Mouse (Mus musculus): ENCODE data around the gene Ttc28. TPM values are rescaled to one million over a fixed set of nuclear protein-coding genes. Genes with fewer than 3 reads are reported as not detected.

Gene Ttc28
- polyA plus RNA-seq, 1 experiment: 4.8 TPM

DNA sequence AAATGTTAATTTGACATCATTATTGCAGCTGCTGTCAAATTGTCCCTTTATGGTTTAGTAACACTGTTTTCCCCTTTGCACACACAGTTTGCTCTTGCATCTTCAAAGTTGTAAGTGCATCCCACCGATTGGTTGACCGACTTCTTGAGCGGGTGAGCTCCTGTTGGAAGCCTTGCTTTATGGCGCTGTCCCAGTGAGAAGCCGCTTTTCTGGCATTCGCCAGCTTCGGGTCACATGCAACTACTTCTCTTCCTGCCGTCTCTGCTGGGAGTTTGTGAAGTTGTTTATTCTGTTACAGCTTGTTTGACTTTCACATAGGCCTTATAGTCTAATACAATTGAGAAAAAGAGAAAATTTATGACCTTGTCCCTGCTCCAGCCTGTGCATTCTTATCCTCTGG lies 250.5 kb downstream of the Ttc28 start:
- no peak overlapping the region for H3K27ac ChIP-seq (ENCODE audit: control insufficient read depth, insufficient read depth, low read length)
- no peak overlapping the region for H3K4me3 ChIP-seq (ENCODE audit: control insufficient read depth, insufficient read depth, low read length)
- no peak for TF ChIP-seq POLR2A (IDR thresholded peaks at IDR 0.05; ENCODE audit: control insufficient read depth, extremely low read depth, insufficient read depth, low read length, poor library complexity)
- no peak for TF ChIP-seq CTCF (IDR thresholded peaks at IDR 0.05; ENCODE audit: borderline replicate concordance, control insufficient read depth, extremely low read depth, insufficient read depth, low read length, poor library complexity)
- H3K4me1 ChIP-seq (replicated peaks; ENCODE audit: control insufficient read depth, insufficient read depth, low read length): 0 out of 2 replicates have a peak, but pooled peaks cover 2% of the 10 kb centered on the region
- DNase-seq: no peak
- WGBS: 96% methylated on average over 8 of the region's 8 CpGs
- no peaks in the 10 kb centered on the region for H3K27me3 ChIP-seq (ENCODE audit: control insufficient read depth, insufficient read depth, low read length)
- no peaks in the 10 kb centered on the region for H3K36me3 ChIP-seq (ENCODE audit: control insufficient read depth, insufficient read depth, low read length)

DNA sequence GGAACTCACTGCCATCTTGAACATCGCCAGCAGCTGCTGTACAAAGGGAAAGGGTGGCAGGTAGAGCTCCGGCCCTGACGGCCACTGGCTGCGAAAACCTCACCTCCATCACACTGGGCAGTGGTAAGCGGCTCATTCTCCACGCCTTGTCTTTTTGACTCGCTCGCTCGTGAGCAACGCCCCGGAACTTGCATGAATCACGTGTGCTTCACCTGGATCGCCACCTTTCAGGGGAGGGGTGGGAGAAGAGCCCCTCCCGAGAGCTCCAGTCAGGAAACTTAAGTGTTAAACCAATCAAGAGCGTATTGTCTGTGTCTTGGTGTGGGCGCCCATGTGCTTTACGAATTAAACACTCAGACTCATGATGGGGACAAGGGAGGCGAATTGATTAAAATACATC lies 252.0 kb downstream of the Ttc28 start:
- no peaks in the 10 kb centered on the region for H3K36me3 ChIP-seq (ENCODE audit: control insufficient read depth, insufficient read depth, low read length)
- no peaks in the 10 kb centered on the region for H3K27me3 ChIP-seq (ENCODE audit: control insufficient read depth, insufficient read depth, low read length)
- WGBS: 97% methylated on average over 18 of the region's 18 CpGs
- no peak for TF ChIP-seq POLR2A (IDR thresholded peaks at IDR 0.05; ENCODE audit: control insufficient read depth, extremely low read depth, insufficient read depth, low read length, poor library complexity)
- no peak for TF ChIP-seq CTCF (IDR thresholded peaks at IDR 0.05; ENCODE audit: borderline replicate concordance, control insufficient read depth, extremely low read depth, insufficient read depth, low read length, poor library complexity)
- no peak for DNase-seq
- no peak overlapping the region for H3K27ac ChIP-seq (ENCODE audit: control insufficient read depth, insufficient read depth, low read length)
- no peak overlapping the region for H3K4me3 ChIP-seq (ENCODE audit: control insufficient read depth, insufficient read depth, low read length)
- H3K4me1 ChIP-seq (replicated peaks; ENCODE audit: control insufficient read depth, insufficient read depth, low read length): 0 out of 2 replicates have a peak, but pooled peaks cover 2% of the 10 kb centered on the region

DNA sequence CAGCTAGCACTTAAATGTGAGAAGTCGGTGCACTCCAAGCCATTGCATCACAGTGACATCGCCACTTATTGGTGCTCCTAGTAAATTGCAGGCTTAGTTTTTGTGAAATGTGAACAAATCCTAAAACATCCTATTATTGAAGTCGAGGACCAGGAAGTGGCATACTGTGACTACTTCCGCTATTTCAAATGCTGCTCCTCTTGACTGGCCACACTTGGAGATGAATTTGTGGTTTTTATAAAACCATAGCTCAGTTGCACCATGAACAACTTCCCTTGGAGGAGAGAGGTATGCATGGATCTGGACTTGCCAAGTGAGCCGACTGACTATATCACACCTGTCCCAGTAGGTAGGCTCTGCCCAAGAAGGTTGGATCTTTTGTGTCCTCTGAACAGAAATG lies 253.5 kb downstream of the Ttc28 start:
- H3K4me1 ChIP-seq (replicated peaks; ENCODE audit: control insufficient read depth, insufficient read depth, low read length): 0 out of 2 replicates have a peak, but pooled peaks cover 2% of the 10 kb centered on the region
- no peak overlapping the region for H3K27ac ChIP-seq (ENCODE audit: control insufficient read depth, insufficient read depth, low read length)
- H3K4me3 ChIP-seq (ENCODE audit: control insufficient read depth, insufficient read depth, low read length): no peak overlapping the region
- no peaks in the 10 kb centered on the region for H3K36me3 ChIP-seq (ENCODE audit: control insufficient read depth, insufficient read depth, low read length)
- H3K27me3 ChIP-seq (ENCODE audit: control insufficient read depth, insufficient read depth, low read length): no peaks in the 10 kb centered on the region
- 82% methylated on average over 5 of the region's 5 CpGs for WGBS
- TF ChIP-seq POLR2A (IDR thresholded peaks at IDR 0.05; ENCODE audit: control insufficient read depth, extremely low read depth, insufficient read depth, low read length, poor library complexity): no peak
- DNase-seq: no peak

DNA sequence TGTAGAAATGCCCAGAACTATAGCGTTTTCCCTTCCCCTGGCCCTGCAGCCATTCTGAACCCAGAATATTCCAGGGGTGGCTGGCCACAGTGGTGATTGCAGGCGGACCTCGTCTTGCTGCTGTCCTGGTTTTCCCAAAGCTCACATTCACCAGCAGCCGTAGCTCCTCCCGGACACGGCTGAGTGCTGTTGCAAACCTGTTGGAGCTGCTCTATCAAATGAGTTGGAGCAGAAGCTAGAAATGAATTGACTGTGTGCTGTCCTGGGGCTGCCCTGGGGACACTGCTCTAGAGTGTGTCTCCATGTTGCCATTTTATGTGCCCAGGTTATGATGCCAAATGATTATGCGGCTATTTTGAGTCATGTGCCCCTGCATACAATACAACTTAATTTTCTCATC lies 254.2 kb downstream of the Ttc28 start:
- TF ChIP-seq POLR2A (IDR thresholded peaks at IDR 0.05; ENCODE audit: control insufficient read depth, extremely low read depth, insufficient read depth, low read length, poor library complexity): no peak
- Histone ChIP-seq H3K4me3 (ENCODE audit: control insufficient read depth, insufficient read depth, low read length) (no peak overlapping the region), H3K4me1 (replicated peaks; ENCODE audit: control insufficient read depth, insufficient read depth, low read length) (no peaks in the 10 kb centered on the region), H3K27me3 (ENCODE audit: control insufficient read depth, insufficient read depth, low read length) (no peaks in the 10 kb centered on the region), H3K36me3 (ENCODE audit: control insufficient read depth, insufficient read depth, low read length) (no peaks in the 10 kb centered on the region), H3K27ac (ENCODE audit: control insufficient read depth, insufficient read depth, low read length) (no peak overlapping the region)
- no peak for DNase-seq
- 97% methylated on average over 7 of the region's 7 CpGs for WGBS

DNA sequence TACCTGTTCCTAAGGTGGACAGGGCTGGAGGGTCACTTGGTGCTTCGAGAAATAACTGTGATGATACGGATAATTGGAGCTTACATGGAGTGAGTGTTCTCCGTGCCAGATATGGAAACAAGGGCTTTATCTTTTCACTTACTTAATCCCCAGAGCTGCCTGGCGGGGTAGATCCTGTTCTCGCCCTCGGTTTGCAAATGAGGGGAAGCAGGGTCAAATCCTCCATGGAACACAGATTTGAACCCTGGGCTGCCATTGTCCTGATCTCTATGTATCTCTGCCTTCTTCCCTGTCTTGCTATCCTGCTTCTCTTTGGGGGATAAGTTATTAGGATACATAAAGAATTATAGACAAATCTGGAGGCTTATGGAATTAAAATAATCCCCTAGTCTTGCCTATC lies 257.7 kb downstream of the Ttc28 start:
- Histone ChIP-seq H3K4me3 (ENCODE audit: control insufficient read depth, insufficient read depth, low read length) (no peak overlapping the region), H3K4me1 (replicated peaks; ENCODE audit: control insufficient read depth, insufficient read depth, low read length) (0 out of 2 replicates have a peak, but pooled peaks cover 4% of the 10 kb centered on the region), H3K27me3 (ENCODE audit: control insufficient read depth, insufficient read depth, low read length) (no peaks in the 10 kb centered on the region), H3K36me3 (ENCODE audit: control insufficient read depth, insufficient read depth, low read length) (no peaks in the 10 kb centered on the region), H3K27ac (ENCODE audit: control insufficient read depth, insufficient read depth, low read length) (no peak overlapping the region)
- WGBS: 95% methylated on average over 6 of the region's 6 CpGs
- TF ChIP-seq POLR2A (IDR thresholded peaks at IDR 0.05; ENCODE audit: control insufficient read depth, extremely low read depth, insufficient read depth, low read length, poor library complexity): no peak
- no peak for TF ChIP-seq CTCF (IDR thresholded peaks at IDR 0.05; ENCODE audit: borderline replicate concordance, control insufficient read depth, extremely low read depth, insufficient read depth, low read length, poor library complexity)
- DNase-seq: no peak

DNA sequence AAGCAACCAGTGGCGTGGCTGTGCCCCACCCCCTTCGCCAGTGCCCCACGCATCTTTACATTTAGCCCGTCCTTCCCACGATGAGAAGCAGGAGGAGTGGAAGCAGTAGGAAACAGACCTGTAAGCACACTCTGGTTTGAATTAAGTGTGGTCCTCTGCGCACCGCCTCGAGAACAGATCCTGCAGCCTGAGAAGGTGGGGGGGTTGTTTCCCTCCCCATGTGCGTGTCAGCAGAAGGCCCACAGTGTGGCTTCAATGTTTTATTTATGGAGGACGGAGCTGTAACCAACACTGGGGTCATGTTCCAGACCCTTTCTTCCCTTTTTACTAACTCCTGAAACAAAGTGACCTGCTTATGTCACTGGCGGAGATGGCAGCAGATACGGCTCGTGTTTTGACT lies 258.1 kb downstream of the Ttc28 start:
- Histone ChIP-seq H3K4me3 (ENCODE audit: control insufficient read depth, insufficient read depth, low read length) (no peak overlapping the region), H3K36me3 (ENCODE audit: control insufficient read depth, insufficient read depth, low read length) (no peaks in the 10 kb centered on the region), H3K27ac (ENCODE audit: control insufficient read depth, insufficient read depth, low read length) (no peak overlapping the region), H3K27me3 (ENCODE audit: control insufficient read depth, insufficient read depth, low read length) (no peaks in the 10 kb centered on the region), H3K4me1 (replicated peaks; ENCODE audit: control insufficient read depth, insufficient read depth, low read length) (0 out of 2 replicates have a peak, but pooled peaks cover 4% of the 10 kb centered on the region)
- WGBS: 94% methylated on average over 13 of the region's 13 CpGs
- DNase-seq: no peak
- TF ChIP-seq POLR2A (IDR thresholded peaks at IDR 0.05; ENCODE audit: control insufficient read depth, extremely low read depth, insufficient read depth, low read length, poor library complexity) (no peak), CTCF (IDR thresholded peaks at IDR 0.05; ENCODE audit: borderline replicate concordance, control insufficient read depth, extremely low read depth, insufficient read depth, low read length, poor library complexity) (no peak)

DNA sequence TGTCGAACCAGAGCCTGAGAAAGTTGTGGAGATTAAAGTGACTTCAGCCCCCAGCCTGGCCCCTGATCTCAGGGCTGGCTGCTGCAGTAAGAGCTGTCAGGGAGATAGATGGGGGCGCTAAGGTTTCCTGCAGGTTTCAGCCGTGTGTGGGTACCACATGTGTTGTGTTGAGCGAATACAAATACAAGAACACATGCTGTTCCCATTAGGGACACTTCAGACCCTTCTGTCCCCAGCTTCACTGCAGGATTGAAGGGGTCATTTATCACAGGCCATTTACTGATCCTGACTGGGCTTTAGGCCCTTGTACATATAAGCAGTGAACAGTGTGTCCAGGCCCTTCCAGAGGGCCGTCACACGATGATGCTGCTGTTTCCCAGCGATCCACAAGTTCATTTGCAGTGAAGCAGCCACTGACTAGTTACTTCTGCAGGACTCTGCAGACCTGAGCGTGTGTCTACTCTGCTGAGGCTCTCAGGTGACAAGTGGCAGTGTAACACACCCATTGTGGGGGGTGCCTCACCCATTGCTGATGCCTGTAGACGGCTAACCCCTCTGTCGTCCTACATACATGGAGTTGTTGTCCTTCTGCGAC lies 258.7 kb downstream of the Ttc28 start:
- DNase-seq: no peak
- WGBS: 84% methylated on average over 11 of the region's 11 CpGs
- H3K27me3 ChIP-seq (ENCODE audit: control insufficient read depth, insufficient read depth, low read length): no peaks in the 10 kb centered on the region
- H3K4me3 ChIP-seq (ENCODE audit: control insufficient read depth, insufficient read depth, low read length): no peak overlapping the region
- TF ChIP-seq POLR2A (IDR thresholded peaks at IDR 0.05; ENCODE audit: control insufficient read depth, extremely low read depth, insufficient read depth, low read length, poor library complexity) (no peak), CTCF (IDR thresholded peaks at IDR 0.05; ENCODE audit: borderline replicate concordance, control insufficient read depth, extremely low read depth, insufficient read depth, low read length, poor library complexity) (no peak)
- H3K36me3 ChIP-seq (ENCODE audit: control insufficient read depth, insufficient read depth, low read length): no peaks in the 10 kb centered on the region
- H3K27ac ChIP-seq (ENCODE audit: control insufficient read depth, insufficient read depth, low read length): no peak overlapping the region
- 0 out of 2 replicates have a peak, but pooled peaks cover 4% of the 10 kb centered on the region for H3K4me1 ChIP-seq (replicated peaks; ENCODE audit: control insufficient read depth, insufficient read depth, low read length)
